Mouse (Mus musculus): Measurements from ENCODE around the gene Slc16a7. TPM values are rescaled to one million over a fixed set of nuclear protein-coding genes. Genes with fewer than 3 reads are reported as not detected.

Slc16a7 gene
- polyA plus RNA-seq, 1 experiment from 2014 or later = 7.5 TPM

DNA sequence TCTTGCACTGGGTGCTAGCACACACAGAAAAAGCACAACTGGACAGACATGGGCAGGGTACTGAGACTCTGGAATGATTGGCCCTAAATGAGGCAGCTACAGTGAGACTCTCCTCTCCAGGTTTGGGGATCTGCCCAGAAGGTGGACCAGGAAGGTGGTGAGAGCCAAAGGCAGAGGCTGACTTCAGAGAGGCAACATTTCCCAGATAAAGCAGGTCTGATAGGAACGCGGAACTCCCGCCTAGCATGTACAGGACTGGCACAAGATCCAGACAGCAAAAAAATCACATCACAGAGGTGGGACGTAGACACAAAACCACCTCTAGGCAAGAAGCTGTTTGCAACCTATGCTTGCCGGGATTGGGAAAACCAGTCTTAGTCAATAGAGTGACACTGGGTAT, 55.5 kb downstream of the Slc16a7 start:
- H3K4me1 ChIP-seq (replicated peaks; ENCODE audit: control insufficient read depth, insufficient read depth, low read length) = no peaks in the 10 kb centered on the region
- H3K36me3 ChIP-seq (ENCODE audit: control insufficient read depth, insufficient read depth, low read length) = no peaks in the 10 kb centered on the region
- H3K4me3 ChIP-seq (ENCODE audit: low read depth, low read length) = no peak overlapping the region
- no peak overlapping the region for H3K27ac ChIP-seq (ENCODE audit: low read depth, low read length)
- ATAC-seq (replicated peaks; ENCODE audit: low FRiP score) (no peak), DNase-seq (ENCODE audit: low spot score) (no peak)
- H3K27me3 ChIP-seq (replicated peaks; ENCODE audit: control insufficient read depth, insufficient read depth, low read length) = no peaks in the 10 kb centered on the region
- 80% methylated on average over 5 of the region's 5 CpGs for WGBS
- H3K9ac ChIP-seq (ENCODE audit: low read depth, low read length) = no peak overlapping the region
- no peaks in the 10 kb centered on the region for H3K9me3 ChIP-seq (ENCODE audit: control insufficient read depth, low read length)
- no peak overlapping the region for H3K4me2 ChIP-seq

DNA sequence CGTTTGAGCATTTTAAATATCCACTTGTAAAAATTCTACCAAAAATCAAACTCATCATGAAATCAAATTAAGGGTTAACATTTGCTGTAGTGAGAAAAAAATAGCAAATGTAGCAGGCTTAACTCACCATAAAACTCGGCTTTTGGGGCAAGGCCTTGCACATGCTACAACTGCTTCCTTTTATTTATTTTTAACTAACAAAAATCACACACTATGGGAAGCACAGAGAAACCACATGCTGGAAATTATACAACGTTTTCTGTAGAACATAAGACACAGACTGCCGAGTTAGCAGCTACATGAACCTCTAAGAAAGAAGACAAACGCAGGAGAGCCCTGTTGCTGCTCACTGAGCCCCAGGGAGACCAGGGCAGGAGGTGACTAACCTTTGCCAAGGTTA, 57.9 kb downstream of the Slc16a7 start:
- H3K9ac ChIP-seq (ENCODE audit: low read depth, low read length) = no peak overlapping the region
- no peak overlapping the region for H3K27ac ChIP-seq (ENCODE audit: low read depth, low read length)
- WGBS = 48% methylated on average over 5 of the region's 5 CpGs
- no peak for DNase-seq (ENCODE audit: low spot score)
- no peak overlapping the region for H3K4me2 ChIP-seq
- no peaks in the 10 kb centered on the region for H3K9me3 ChIP-seq (ENCODE audit: control insufficient read depth, low read length)
- no peaks in the 10 kb centered on the region for H3K36me3 ChIP-seq (ENCODE audit: control insufficient read depth, insufficient read depth, low read length)
- no peaks in the 10 kb centered on the region for H3K27me3 ChIP-seq (replicated peaks; ENCODE audit: control insufficient read depth, insufficient read depth, low read length)
- no peak for ATAC-seq (replicated peaks; ENCODE audit: low FRiP score)
- no peak overlapping the region for H3K4me3 ChIP-seq (ENCODE audit: low read depth, low read length)
- no peaks in the 10 kb centered on the region for H3K4me1 ChIP-seq (replicated peaks; ENCODE audit: control insufficient read depth, insufficient read depth, low read length)

DNA sequence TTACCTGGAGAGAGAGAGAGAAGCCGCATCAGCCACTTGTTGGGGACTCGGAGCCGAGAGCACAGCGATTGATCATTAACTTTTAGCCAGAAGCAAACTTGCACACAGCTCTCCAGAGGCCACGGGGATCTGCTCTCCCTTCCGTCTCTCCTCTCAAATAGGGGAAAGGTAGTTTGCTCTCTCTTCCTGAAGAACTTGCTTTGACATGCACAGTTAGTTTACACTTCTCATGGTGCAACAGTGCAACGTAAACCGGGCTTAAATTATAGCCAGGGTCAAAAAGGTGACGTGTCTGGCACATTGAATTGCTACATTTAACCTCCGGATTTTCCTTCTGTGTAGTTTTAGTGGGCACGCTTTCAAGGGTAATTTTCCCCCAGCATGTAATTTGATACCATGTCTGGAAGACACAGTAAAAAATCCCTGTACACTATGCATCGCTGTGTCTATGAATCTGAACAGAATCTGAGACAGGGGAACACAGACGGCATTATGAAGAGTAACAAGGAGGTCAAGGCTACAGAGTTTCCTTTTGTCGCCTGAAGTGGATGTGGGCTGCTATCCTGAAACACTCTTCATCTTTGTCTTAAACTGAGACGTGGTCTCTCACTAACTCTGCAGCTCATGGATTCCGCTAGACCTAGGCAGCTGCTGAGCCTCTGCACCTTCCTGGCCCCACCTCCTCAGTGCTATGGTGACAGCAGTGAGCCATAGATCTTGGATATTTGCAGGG, 60.8 kb downstream of the Slc16a7 start:
- no peak overlapping the region for H3K9ac ChIP-seq (ENCODE audit: low read depth, low read length)
- H3K27me3 ChIP-seq (replicated peaks; ENCODE audit: control insufficient read depth, insufficient read depth, low read length) = no peaks in the 10 kb centered on the region
- peak overlapping the region; percentile 53; the same call in 1 of the 2 replicates for H3K27ac ChIP-seq (ENCODE audit: low read depth, low read length)
- peak overlapping the region; percentile 41 for H3K4me2 ChIP-seq
- 49% methylated on average over 16 of the region's 16 CpGs for WGBS
- no peak for DNase-seq (ENCODE audit: low spot score)
- H3K4me1 ChIP-seq (replicated peaks; ENCODE audit: control insufficient read depth, insufficient read depth, low read length) = no peaks in the 10 kb centered on the region; the same call in 1 of the 2 replicates
- peak; percentile 51 for ATAC-seq (replicated peaks; ENCODE audit: low FRiP score)
- H3K4me3 ChIP-seq (ENCODE audit: low read depth, low read length) = peak overlapping the region; percentile 3; the same call in 1 of the 2 replicates
- no peaks in the 10 kb centered on the region for H3K9me3 ChIP-seq (ENCODE audit: control insufficient read depth, low read length)
- H3K36me3 ChIP-seq (ENCODE audit: control insufficient read depth, insufficient read depth, low read length) = no peaks in the 10 kb centered on the region

DNA sequence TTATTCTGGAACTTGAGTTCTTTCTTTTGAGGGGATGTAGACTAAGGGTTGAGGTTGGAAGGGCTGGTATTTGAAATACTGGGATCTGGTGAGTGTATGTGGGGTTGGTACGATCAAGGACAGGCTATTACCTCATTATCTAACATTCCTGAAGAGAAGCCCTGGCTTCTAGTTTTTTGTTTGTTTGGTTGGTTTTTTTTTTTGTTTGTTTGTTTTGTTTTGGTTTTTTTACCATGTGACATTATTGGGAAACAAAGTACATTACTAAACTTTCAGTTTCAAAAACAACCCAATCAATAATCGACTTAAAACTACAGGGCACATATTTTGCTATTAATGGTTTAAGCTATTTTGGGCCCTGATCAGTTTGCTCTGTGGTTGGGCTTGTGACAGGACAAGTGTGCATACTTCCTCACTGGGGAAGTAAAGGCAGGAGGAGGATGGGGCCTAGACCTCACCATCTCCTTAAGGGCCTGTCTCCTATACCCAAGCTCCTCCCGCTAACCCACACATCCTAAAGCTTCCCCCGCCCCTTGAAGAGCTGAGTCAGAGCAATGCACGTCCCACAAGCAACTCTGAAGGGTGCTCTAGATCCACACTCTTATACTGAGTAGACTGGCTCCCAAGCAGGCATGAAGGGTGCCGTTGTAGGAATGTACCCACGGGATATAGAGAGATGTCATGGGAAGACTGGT, 64.2 kb downstream of the Slc16a7 start:
- no peaks in the 10 kb centered on the region; the same call in 1 of the 2 replicates for H3K4me1 ChIP-seq (replicated peaks; ENCODE audit: control insufficient read depth, insufficient read depth, low read length)
- no peak overlapping the region for H3K9ac ChIP-seq (ENCODE audit: low read depth, low read length)
- ATAC-seq (replicated peaks; ENCODE audit: low FRiP score) (peak; percentile 26; the same call in 1 of the 2 replicates), DNase-seq (ENCODE audit: low spot score) (no peak)
- H3K27ac ChIP-seq (ENCODE audit: low read depth, low read length) = no peak overlapping the region
- H3K4me2 ChIP-seq = no peak overlapping the region
- 59% methylated on average over 7 of the region's 7 CpGs for WGBS
- H3K9me3 ChIP-seq (ENCODE audit: control insufficient read depth, low read length) = no peaks in the 10 kb centered on the region
- no peaks in the 10 kb centered on the region for H3K36me3 ChIP-seq (ENCODE audit: control insufficient read depth, insufficient read depth, low read length)
- no peak overlapping the region for H3K4me3 ChIP-seq (ENCODE audit: low read depth, low read length)
- H3K27me3 ChIP-seq (replicated peaks; ENCODE audit: control insufficient read depth, insufficient read depth, low read length) = no peaks in the 10 kb centered on the region

DNA sequence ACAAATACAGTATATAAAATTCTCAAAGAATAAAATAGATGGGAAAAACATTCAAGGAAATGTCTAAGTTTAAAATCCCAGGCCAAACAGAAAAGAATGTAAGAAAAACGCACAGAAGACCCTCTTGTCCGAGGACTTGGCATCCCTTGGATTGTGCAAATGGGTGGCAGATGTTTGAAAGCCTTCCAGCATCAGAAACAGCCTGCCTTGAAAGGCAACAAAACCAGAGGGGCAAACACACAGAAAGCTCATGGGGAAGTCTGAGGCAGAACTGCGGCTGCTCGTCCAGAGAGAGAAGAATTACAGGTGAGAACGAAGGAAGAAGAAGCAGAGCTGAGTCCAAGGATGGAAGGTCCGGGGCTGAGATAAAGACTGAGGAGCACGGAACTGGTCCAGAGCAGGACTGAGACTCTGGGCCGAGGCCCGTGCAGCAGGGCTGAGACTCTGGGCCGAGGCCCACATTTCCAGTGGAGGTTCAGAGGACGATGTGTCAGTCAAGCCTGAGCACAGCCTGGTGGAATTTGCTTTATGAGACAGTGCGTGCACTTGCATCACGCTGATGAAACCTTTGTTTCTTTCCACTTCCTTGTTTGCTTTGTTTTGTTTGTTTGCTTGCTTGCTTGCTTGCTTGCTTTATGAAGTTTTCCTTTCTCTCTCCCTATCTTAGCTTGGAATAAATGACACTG, 65.0 kb downstream of the Slc16a7 start:
- Histone ChIP-seq H3K27ac (ENCODE audit: low read depth, low read length) (no peak overlapping the region; the same call in 1 of the 2 replicates), H3K4me1 (replicated peaks; ENCODE audit: control insufficient read depth, insufficient read depth, low read length) (no peaks in the 10 kb centered on the region; the same call in 1 of the 2 replicates), H3K27me3 (replicated peaks; ENCODE audit: control insufficient read depth, insufficient read depth, low read length) (no peaks in the 10 kb centered on the region), H3K9ac (ENCODE audit: low read depth, low read length) (no peak overlapping the region), H3K4me3 (ENCODE audit: low read depth, low read length) (no peak overlapping the region), H3K4me2 (no peak overlapping the region), H3K36me3 (ENCODE audit: control insufficient read depth, insufficient read depth, low read length) (no peaks in the 10 kb centered on the region), H3K9me3 (ENCODE audit: control insufficient read depth, low read length) (no peaks in the 10 kb centered on the region)
- DNase-seq (ENCODE audit: low spot score) (no peak), ATAC-seq (replicated peaks; ENCODE audit: low FRiP score) (no peak)
- 74% methylated on average over 13 of the region's 13 CpGs for WGBS

DNA sequence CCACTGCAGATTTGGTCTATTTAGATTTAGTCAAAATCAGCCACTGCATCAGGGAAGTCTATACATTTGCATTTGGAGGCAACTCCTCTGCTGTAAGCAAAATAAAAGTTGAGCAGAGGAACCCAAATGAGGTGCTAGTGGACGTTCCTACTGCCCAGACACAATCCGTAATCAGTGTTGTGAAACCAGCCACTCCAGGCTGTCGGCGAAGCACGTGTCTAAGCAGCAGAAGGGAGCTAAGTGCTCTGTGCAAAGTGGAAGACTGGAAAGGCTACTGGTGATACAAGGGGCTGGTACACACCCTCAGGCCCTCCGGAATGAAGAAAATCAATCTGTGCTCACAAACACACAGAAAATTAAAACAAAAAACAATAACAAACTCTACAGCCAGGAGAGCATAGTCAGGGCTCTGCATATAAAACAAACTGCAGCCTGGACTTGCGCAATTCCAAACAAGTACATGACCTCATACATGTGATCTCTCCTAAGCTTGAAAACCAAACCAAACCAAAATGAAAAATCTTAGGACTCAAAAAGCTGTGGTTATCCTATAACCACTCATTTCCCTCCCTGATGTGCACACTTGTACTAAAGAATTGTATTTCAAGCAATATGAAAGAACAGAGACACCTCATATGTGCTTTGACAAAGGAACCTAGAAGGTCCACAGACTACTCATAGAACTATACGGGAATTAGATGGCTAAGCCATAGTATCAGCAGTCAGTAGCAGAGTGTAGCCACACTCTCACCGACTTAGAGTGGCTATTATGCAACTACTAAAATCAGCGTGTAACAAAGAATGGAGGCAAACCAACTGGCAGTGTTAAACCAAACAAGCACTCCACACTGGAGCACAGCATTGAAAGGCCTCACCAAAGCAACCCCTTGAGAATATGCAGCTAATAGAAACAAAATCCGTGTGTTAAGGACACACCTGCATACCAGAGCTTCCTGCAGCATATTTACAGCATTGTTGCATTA, 67.5 kb downstream of the Slc16a7 start:
- H3K4me3 ChIP-seq (ENCODE audit: low read depth, low read length) = no peak overlapping the region
- no peak overlapping the region for H3K27ac ChIP-seq (ENCODE audit: low read depth, low read length)
- no peaks in the 10 kb centered on the region; the same call in 1 of the 2 replicates for H3K4me1 ChIP-seq (replicated peaks; ENCODE audit: control insufficient read depth, insufficient read depth, low read length)
- H3K36me3 ChIP-seq (ENCODE audit: control insufficient read depth, insufficient read depth, low read length) = no peaks in the 10 kb centered on the region
- ATAC-seq (replicated peaks; ENCODE audit: low FRiP score) = no peak; the same call in 1 of the 2 replicates
- 78% methylated on average over 11 of the region's 11 CpGs for WGBS
- H3K27me3 ChIP-seq (replicated peaks; ENCODE audit: control insufficient read depth, insufficient read depth, low read length) = no peaks in the 10 kb centered on the region
- H3K9me3 ChIP-seq (ENCODE audit: control insufficient read depth, low read length) = no peaks in the 10 kb centered on the region
- no peak for DNase-seq (ENCODE audit: low spot score)
- H3K4me2 ChIP-seq = no peak overlapping the region
- no peak overlapping the region for H3K9ac ChIP-seq (ENCODE audit: low read depth, low read length)

DNA sequence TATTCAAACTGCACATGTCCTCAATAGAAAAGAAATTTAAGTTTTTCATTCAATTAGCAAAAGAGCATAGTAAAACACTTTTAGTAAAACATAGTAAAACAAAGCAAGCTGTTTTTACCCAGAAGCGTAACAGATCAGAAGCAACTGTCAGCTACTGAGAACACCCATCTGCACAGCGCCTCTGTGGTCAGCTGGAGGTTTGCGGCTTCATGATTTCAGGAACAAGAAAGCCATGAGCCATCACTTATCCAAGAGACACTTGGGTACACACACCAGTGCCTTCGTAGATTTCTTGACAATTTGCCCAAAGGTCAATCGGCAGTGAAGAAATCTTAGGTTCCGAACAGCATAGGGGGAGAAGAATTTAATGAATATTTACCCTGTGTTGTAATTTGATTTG, 71.9 kb downstream of the Slc16a7 start:
- Histone ChIP-seq H3K36me3 (ENCODE audit: control insufficient read depth, insufficient read depth, low read length) (no peaks in the 10 kb centered on the region), H3K9ac (ENCODE audit: low read depth, low read length) (no peak overlapping the region), H3K9me3 (ENCODE audit: control insufficient read depth, low read length) (no peaks in the 10 kb centered on the region), H3K4me3 (ENCODE audit: low read depth, low read length) (no peak overlapping the region), H3K4me1 (replicated peaks; ENCODE audit: control insufficient read depth, insufficient read depth, low read length) (no peaks in the 10 kb centered on the region), H3K4me2 (no peak overlapping the region), H3K27me3 (replicated peaks; ENCODE audit: control insufficient read depth, insufficient read depth, low read length) (no peaks in the 10 kb centered on the region), H3K27ac (ENCODE audit: low read depth, low read length) (no peak overlapping the region)
- ATAC-seq (replicated peaks; ENCODE audit: low FRiP score) (no peak), DNase-seq (ENCODE audit: low spot score) (no peak)
- WGBS = 46% methylated on average over 6 of the region's 6 CpGs

DNA sequence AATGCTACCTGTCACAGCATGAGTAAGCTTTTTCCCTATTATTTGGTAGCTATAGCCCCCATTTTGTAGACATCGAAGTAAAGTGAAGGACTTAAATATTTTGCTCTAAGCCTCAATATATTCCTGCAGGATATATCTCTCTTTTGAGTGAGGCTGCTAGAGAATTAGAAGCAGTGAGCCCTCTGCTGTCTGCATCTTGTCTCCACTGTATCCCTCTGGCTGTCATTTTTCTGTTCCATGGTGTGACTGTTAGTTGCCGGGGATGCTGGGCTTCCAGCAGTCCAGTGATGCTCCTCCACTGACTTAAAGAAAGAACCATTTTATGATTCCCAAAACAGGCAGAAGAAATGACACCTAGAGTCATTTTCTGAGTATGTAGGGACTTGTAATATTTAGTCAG, 78.4 kb downstream of the Slc16a7 start:
- Histone ChIP-seq H3K4me2 (no peak overlapping the region), H3K9ac (ENCODE audit: low read depth, low read length) (no peak overlapping the region), H3K27me3 (replicated peaks; ENCODE audit: control insufficient read depth, insufficient read depth, low read length) (no peaks in the 10 kb centered on the region), H3K36me3 (ENCODE audit: control insufficient read depth, insufficient read depth, low read length) (no peaks in the 10 kb centered on the region), H3K27ac (ENCODE audit: low read depth, low read length) (no peak overlapping the region), H3K4me1 (replicated peaks; ENCODE audit: control insufficient read depth, insufficient read depth, low read length) (no peaks in the 10 kb centered on the region), H3K4me3 (ENCODE audit: low read depth, low read length) (no peak overlapping the region), H3K9me3 (ENCODE audit: control insufficient read depth, low read length) (no peaks in the 10 kb centered on the region)
- WGBS = 91% methylated on average over 2 of the region's 2 CpGs
- ATAC-seq (replicated peaks; ENCODE audit: low FRiP score) (no peak), DNase-seq (ENCODE audit: low spot score) (no peak)

Measured in liver, embryonic 11.5 days (tissue).